Mouse (Mus musculus) retina, postnatal 7 days (tissue): ENCODE data around the gene Tnnt2.

Experiments
- DNase-seq: peaks from one replicate; pipeline ENCODE4 v3.0.0-alpha.2; 2012; ENCODE audit warnings: low read depth, low spot score

The Tnnt2 gene

GRCm38 (mm10) chr1:135899991-135900515 lies 63.9 kb downstream of the Tnnt2 start:
- no peak for DNase-seq
